22 mouse cellular contexts compared by ENCODE assay signal in genomic region chr3:122545346-122545745, GRCm38 (mm10).
DNase-seq lines count a peak whose midpoint lies in the region; ATAC-seq and TF ChIP-seq lines count a peak whose summit lies in the region.
"Had no signal": no experiment of that assay in that cellular context is flagged by ENCODE, and none has a peak within 500 bp of the region (broad histone marks: within the 10 kb centered on the region; RNA-seq: fewer than 3 reads in every experiment).

No protein-coding gene starts in this region.

- peak; percentile 76 for DNase-seq in kidney, adult 2 months
- no peak for DNase-seq in kidney, postnatal 4 days
- peak; percentile 46 for DNase-seq in kidney, adult 9 months
- DNase-seq in kidney, postnatal 14 days, result no peak
- peak; percentile 25 to 32 for DNase-seq in kidney, postnatal 36 days
- peak; percentile 84 for DNase-seq in liver, adult 2 months (ENCODE audit: extremely low read depth, low read depth, low spot score)
- no peak for DNase-seq in liver, embryonic 11.5 days (ENCODE audit: low spot score)
- DNase-seq: adrenal gland, adult 2 months; adrenal gland, adult 8-10 months; adrenal gland, postnatal 10 days; adrenal gland, postnatal 14 days; adrenal gland, postnatal 25 days; adrenal gland, postnatal 36 days; B cell, adult 2 months; cerebellum, adult 11 months; cerebellum, adult 11-12 months had no signal

- 34% methylated on average over 2 of the region's 2 CpGs for WGBS in kidney, adult 2 months
- WGBS in kidney, embryonic 14.5 days, result 82% methylated on average over 2 of the region's 2 CpGs
- 7% methylated on average over 2 of the region's 2 CpGs for WGBS in liver, adult 2 months
- 81% methylated on average over 2 of the region's 2 CpGs for WGBS in liver, embryonic 11.5 days

- H3K9me3 ChIP-seq in kidney, embryonic 14.5 days (ENCODE audit: control insufficient read depth, low read length), result no peaks in the 10 kb centered on the region
- no peaks in the 10 kb centered on the region for H3K9me3 ChIP-seq in liver, embryonic 11.5 days (ENCODE audit: control insufficient read depth, low read length)
- H3K9me3 ChIP-seq: G1E had no signal

- no peak overlapping the region for H3K4me2 ChIP-seq in kidney, embryonic 14.5 days (replicated peaks; ENCODE audit: low read depth, low read length)
- no peak overlapping the region for H3K4me2 ChIP-seq in liver, embryonic 11.5 days

- H3K27ac ChIP-seq in kidney, adult 2 months (ENCODE audit: insufficient read depth, low read depth, low read length), result no peak overlapping the region
- no peak overlapping the region for H3K27ac ChIP-seq in kidney, embryonic 14.5 days (ENCODE audit: low read depth, low read length)
- H3K27ac ChIP-seq in liver, adult 2 months (replicated peaks; ENCODE audit: insufficient read depth, low read depth, low read length), result no peak overlapping the region
- no peak overlapping the region for H3K27ac ChIP-seq in liver, embryonic 11.5 days (ENCODE audit: low read depth, low read length)

- peaks cover 4% of the 10 kb centered on the region; the same call in 1 of the 2 replicates for H3K4me1 ChIP-seq in kidney, adult 2 months (ENCODE audit: control insufficient read depth, insufficient read depth, low read length)
- no peaks in the 10 kb centered on the region for H3K4me1 ChIP-seq in kidney, embryonic 14.5 days (ENCODE audit: control insufficient read depth, insufficient read depth, low read length)
- H3K4me1 ChIP-seq in liver, adult 2 months (ENCODE audit: control insufficient read depth, insufficient read depth, low read length), result peaks cover 10% of the 10 kb centered on the region; the same call in 1 of the 2 replicates
- no peaks in the 10 kb centered on the region; the same call in 1 of the 2 replicates for H3K4me1 ChIP-seq in liver, embryonic 11.5 days (replicated peaks; ENCODE audit: control insufficient read depth, insufficient read depth, low read length)

- TF ChIP-seq POLR2A in kidney, adult 2 months (IDR thresholded peaks at IDR 0.05; ENCODE audit: low read depth, low read length), result no peak
- no peak for TF ChIP-seq POLR2A in liver, adult 2 months (IDR thresholded peaks at IDR 0.05; ENCODE audit: extremely low read depth, insufficient read depth, low read length)

- no peak overlapping the region for H3K9ac ChIP-seq in kidney, embryonic 14.5 days (ENCODE audit: low read depth, low read length)
- no peak overlapping the region for H3K9ac ChIP-seq in liver, adult 2 months (ENCODE audit: low read depth, low read length)
- H3K9ac ChIP-seq in liver, embryonic 11.5 days (ENCODE audit: low read depth, low read length), result no peak overlapping the region

- H3K79me2 ChIP-seq in liver, adult 2 months (ENCODE audit: control insufficient read depth, insufficient read depth, low read length), result no peaks in the 10 kb centered on the region

- no peak for ATAC-seq in kidney, embryonic 14.5 days (ENCODE audit: low FRiP score, low TSS enrichment)
- no peak for ATAC-seq in liver, embryonic 11.5 days (replicated peaks; ENCODE audit: low FRiP score)
- ATAC-seq: activated CD4-positive, CD25-positive, alpha-beta regulatory T cell, adult 4 months; CD4-positive, CD25-positive, alpha-beta regulatory T cell, adult 4 months; Patski had no signal

- peaks cover 7% of the 10 kb centered on the region for H3K36me3 ChIP-seq in kidney, adult 2 months (ENCODE audit: control insufficient read depth, insufficient read depth, low read length)
- H3K36me3 ChIP-seq in kidney, embryonic 14.5 days (ENCODE audit: control insufficient read depth, insufficient read depth, low read length), result peaks cover 71% of the 10 kb centered on the region
- H3K36me3 ChIP-seq in liver, adult 2 months (ENCODE audit: control insufficient read depth, insufficient read depth, low read length), result peaks cover 11% of the 10 kb centered on the region; the same call in 1 of the 2 replicates
- peaks cover 9% of the 10 kb centered on the region; the same call in 1 of the 2 replicates for H3K36me3 ChIP-seq in liver, embryonic 11.5 days (ENCODE audit: control insufficient read depth, insufficient read depth, low read length)
- H3K36me3 ChIP-seq: G1E had no signal

- H3K4me3 ChIP-seq in kidney, adult 2 months (ENCODE audit: insufficient read depth, low read depth, low read length), result no peak overlapping the region
- no peak overlapping the region for H3K4me3 ChIP-seq in kidney, embryonic 14.5 days (ENCODE audit: low read length)
- no peak overlapping the region for H3K4me3 ChIP-seq in liver, adult 2 months (ENCODE audit: insufficient read depth, low read depth, low read length)
- no peak overlapping the region for H3K4me3 ChIP-seq in liver, embryonic 11.5 days (ENCODE audit: low read depth, low read length)

- TF ChIP-seq CTCF in kidney, adult 2 months (conservative IDR thresholded peaks at IDR 0.05; ENCODE audit: insufficient read depth, insufficient read length, low read depth, low read length), result no peak
- no peak for TF ChIP-seq CTCF in liver, adult 2 months (IDR thresholded peaks at IDR 0.05; ENCODE audit: low read depth, low read length)

- no peaks in the 10 kb centered on the region for H3K27me3 ChIP-seq in kidney, adult 2 months (replicated peaks; ENCODE audit: control insufficient read depth, insufficient read depth, low read length)
- H3K27me3 ChIP-seq in kidney, embryonic 14.5 days (ENCODE audit: control insufficient read depth, insufficient read depth, low read length), result no peaks in the 10 kb centered on the region
- no peaks in the 10 kb centered on the region for H3K27me3 ChIP-seq in liver, adult 2 months (ENCODE audit: control insufficient read depth, insufficient read depth, low read length)
- no peaks in the 10 kb centered on the region for H3K27me3 ChIP-seq in liver, embryonic 11.5 days (replicated peaks; ENCODE audit: control insufficient read depth, insufficient read depth, low read length)
- H3K27me3 ChIP-seq: CH12.LX, Patski had no signal

Comparison
In these comparisons a context has a peak if more than half of its experiments do, and no peak if none do; other contexts are left out.
1. DNase-seq: peak in kidney, adult 2 months (single experiment), kidney, adult 9 months (single experiment), kidney, postnatal 36 days (2 of 2) and liver, adult 2 months (single experiment); none in kidney, postnatal 4 days (0 of 2), kidney, postnatal 14 days (single experiment) and liver, embryonic 11.5 days (single experiment).